Mouse (Mus musculus): Measurements from ENCODE around the gene Farp1. TPM values are rescaled to one million over a fixed set of nuclear protein-coding genes. Genes with fewer than 3 reads are reported as not detected.
A peak's percentile ranks its signal among the peaks of the same experiment; 100 is the strongest.

Gene Farp1
- 2.0 and 2.3 TPM in 2 replicates for polyA plus RNA-seq (2015; fragmentation: Nextera tagmentation; extraction: Ambion mirVana)

- peaks cover 5% of the 10 kb centered on the region for H3K4me1 ChIP-seq (ENCODE audit: insufficient read depth)
- no peaks in the 10 kb centered on the region for H3K36me3 ChIP-seq (replicated peaks; ENCODE audit: insufficient read depth, low read length)
- H3K27me3 ChIP-seq (ENCODE audit: insufficient read depth, low read length) = peaks cover 22% of the 10 kb centered on the region
- H3K4me2 ChIP-seq (ENCODE audit: low read depth, low read length) = peak within 1 kb of the TSS; percentile 81
- no peaks in the 10 kb centered on the region for H3K9me3 ChIP-seq (ENCODE audit: low read length)
- ATAC-seq (peak; percentile 98), DNase-seq (peak; percentile 86)
- WGBS (ENCODE audit: insufficient replicate concordance) = 2% methylated on average over 44 of the region's 61 CpGs
- H3K9ac ChIP-seq (replicated peaks) = peak within 1 kb of the TSS; percentile 65
- peak within 1 kb of the TSS; percentile 58 for H3K27ac ChIP-seq (ENCODE audit: low read depth)
- TF ChIP-seq EP300 (IDR thresholded peaks at IDR 0.05; ENCODE audit: low read depth) = no peak
- peak; percentile 80 for TF ChIP-seq CTCF (IDR thresholded peaks at IDR 0.05; ENCODE audit: low read depth)
- H3K4me3 ChIP-seq (ENCODE audit: low read depth, low read length) = peak within 1 kb of the TSS; percentile 68
Observed at GRCm38 (mm10) chr14:121034973-121035662, at the start of gene Farp1. Gene Farp1 (plus strand): TSS chr14:121035200.

GRCm38 (mm10) chr14:120989126-120989525 lies 45.9 kb upstream of the Farp1 start:
- Histone ChIP-seq H3K36me3 (replicated peaks; ENCODE audit: insufficient read depth, low read length) (no peaks in the 10 kb centered on the region), H3K4me3 (ENCODE audit: low read depth, low read length) (no peak overlapping the region), H3K4me2 (ENCODE audit: low read depth, low read length) (no peak overlapping the region), H3K9me3 (ENCODE audit: low read length) (no peaks in the 10 kb centered on the region; the same call in 1 of the 2 replicates), H3K27ac (ENCODE audit: low read depth) (no peak overlapping the region), H3K4me1 (ENCODE audit: insufficient read depth) (no peaks in the 10 kb centered on the region), H3K27me3 (ENCODE audit: insufficient read depth, low read length) (no peaks in the 10 kb centered on the region), H3K9ac (replicated peaks) (no peak overlapping the region)
- TF ChIP-seq CTCF (IDR thresholded peaks at IDR 0.05; ENCODE audit: low read depth) (no peak), EP300 (IDR thresholded peaks at IDR 0.05; ENCODE audit: low read depth) (no peak)
- 68% methylated on average over 6 of the region's 6 CpGs for WGBS (ENCODE audit: insufficient replicate concordance)
- DNase-seq (no peak), ATAC-seq (no peak)

- no peak overlapping the region for H3K9ac ChIP-seq (replicated peaks)
- 74% methylated on average over 5 of the region's 5 CpGs for WGBS (ENCODE audit: insufficient replicate concordance)
Observed at GRCm38 (mm10) chr14:120997686-120998085, 37.3 kb upstream of the Farp1 start.

GRCm38 (mm10) chr14:121000561-121001340 lies 34.2 kb upstream of the Farp1 start:
- no peaks in the 10 kb centered on the region for H3K27me3 ChIP-seq (ENCODE audit: insufficient read depth, low read length)
- no peak for TF ChIP-seq CTCF (IDR thresholded peaks at IDR 0.05; ENCODE audit: low read depth)
- no peaks in the 10 kb centered on the region for H3K9me3 ChIP-seq (ENCODE audit: low read length)
- no peaks in the 10 kb centered on the region for H3K36me3 ChIP-seq (replicated peaks; ENCODE audit: insufficient read depth, low read length)
- ATAC-seq (peak; percentile 50; the same call in 1 of the 2 replicates), DNase-seq (no peak)
- no peak overlapping the region for H3K27ac ChIP-seq (ENCODE audit: low read depth)
- 50% methylated on average over 12 of the region's 12 CpGs for WGBS (ENCODE audit: insufficient replicate concordance)
- H3K4me3 ChIP-seq (ENCODE audit: low read depth, low read length) = no peak overlapping the region
- no peaks in the 10 kb centered on the region for H3K4me1 ChIP-seq (ENCODE audit: insufficient read depth)
- H3K4me2 ChIP-seq (ENCODE audit: low read depth, low read length) = no peak overlapping the region
- H3K9ac ChIP-seq (replicated peaks) = no peak overlapping the region

More at GRCm38 (mm10) chr14:120997686-120998085, 37.3 kb upstream of the Farp1 start:
- Histone ChIP-seq H3K36me3 (replicated peaks; ENCODE audit: insufficient read depth, low read length) (no peaks in the 10 kb centered on the region), H3K4me1 (ENCODE audit: insufficient read depth) (no peaks in the 10 kb centered on the region), H3K4me2 (ENCODE audit: low read depth, low read length) (no peak overlapping the region), H3K4me3 (ENCODE audit: low read depth, low read length) (no peak overlapping the region), H3K9me3 (ENCODE audit: low read length) (no peaks in the 10 kb centered on the region; the same call in 1 of the 2 replicates), H3K27me3 (ENCODE audit: insufficient read depth, low read length) (no peaks in the 10 kb centered on the region), H3K27ac (ENCODE audit: low read depth) (no peak overlapping the region)
- ATAC-seq (no peak), DNase-seq (no peak)
- no peak for TF ChIP-seq CTCF (IDR thresholded peaks at IDR 0.05; ENCODE audit: low read depth)
- no peak for TF ChIP-seq EP300 (IDR thresholded peaks at IDR 0.05; ENCODE audit: low read depth)

- TF ChIP-seq CTCF (IDR thresholded peaks at IDR 0.05; ENCODE audit: low read depth) = no peak
- TF ChIP-seq EP300 (IDR thresholded peaks at IDR 0.05; ENCODE audit: low read depth) = no peak
- H3K27me3 ChIP-seq (ENCODE audit: insufficient read depth, low read length) = no peaks in the 10 kb centered on the region
- peaks cover 3% of the 10 kb centered on the region; the same call in 1 of the 2 replicates for H3K9me3 ChIP-seq (ENCODE audit: low read length)
- H3K4me3 ChIP-seq (ENCODE audit: low read depth, low read length) = no peak overlapping the region
- WGBS (ENCODE audit: insufficient replicate concordance) = 86% methylated on average over 6 of the region's 6 CpGs
- no peaks in the 10 kb centered on the region for H3K4me1 ChIP-seq (ENCODE audit: insufficient read depth)
- no peak for ATAC-seq
- no peak for DNase-seq
- no peak overlapping the region for H3K4me2 ChIP-seq (ENCODE audit: low read depth, low read length)
- no peaks in the 10 kb centered on the region for H3K36me3 ChIP-seq (replicated peaks; ENCODE audit: insufficient read depth, low read length)
- no peak overlapping the region for H3K27ac ChIP-seq (ENCODE audit: low read depth)
- no peak overlapping the region for H3K9ac ChIP-seq (replicated peaks)
Observed at GRCm38 (mm10) chr14:121005621-121006020, 29.4 kb upstream of the Farp1 start.

- H3K27ac ChIP-seq (ENCODE audit: low read depth) = no peak overlapping the region
- 84% methylated on average over 8 of the region's 8 CpGs for WGBS (ENCODE audit: insufficient replicate concordance)
- H3K9me3 ChIP-seq (ENCODE audit: low read length) = peaks cover 3% of the 10 kb centered on the region; the same call in 1 of the 2 replicates
- H3K9ac ChIP-seq (replicated peaks) = no peak overlapping the region
- no peak overlapping the region for H3K4me3 ChIP-seq (ENCODE audit: low read depth, low read length)
- DNase-seq (no peak), ATAC-seq (no peak)
- no peak for TF ChIP-seq EP300 (IDR thresholded peaks at IDR 0.05; ENCODE audit: low read depth)
- H3K4me1 ChIP-seq (ENCODE audit: insufficient read depth) = no peaks in the 10 kb centered on the region
- H3K4me2 ChIP-seq (ENCODE audit: low read depth, low read length) = no peak overlapping the region
- H3K27me3 ChIP-seq (ENCODE audit: insufficient read depth, low read length) = no peaks in the 10 kb centered on the region
- H3K36me3 ChIP-seq (replicated peaks; ENCODE audit: insufficient read depth, low read length) = no peaks in the 10 kb centered on the region
Observed at GRCm38 (mm10) chr14:121006021-121006420, 29.0 kb upstream of the Farp1 start.
